Mouse (Mus musculus): ENCODE measurements around the gene Vmn2r117. TPM values are rescaled to one million over a fixed set of nuclear protein-coding genes. Genes with fewer than 3 reads are reported as not detected.
"Not testable (repeated sequence)": the region's sequence is repeated elsewhere in the genome, so short reads cannot be mapped to it uniquely, and the experiment has no call there.

Vmn2r117 gene
- total RNA-seq (2014; rRNA removed) (not detected in 2 replicates), polyA plus RNA-seq (2015; fragmentation: Nextera tagmentation; extraction: Ambion mirVana) (not detected in 2 replicates)

- WGBS = 52% methylated on average over 1 of the region's 1 CpGs
These were observed at the start of gene Vmn2r117 for GRCm38 (mm10) chr17:23479599-23479998. Vmn2r117 (minus strand) TSS chr17:23479699.

GRCm38 (mm10) chr17:23522941-23523732, 43.6 kb upstream of the Vmn2r117 start:
- ATAC-seq (ENCODE audit: low FRiP score); H3K27ac ChIP-seq (ENCODE audit: low read depth, low read length); H3K36me3 ChIP-seq (ENCODE audit: insufficient read depth, low read length); H3K4me2 ChIP-seq (ENCODE audit: low read depth, low read length, poor library complexity, severe bottlenecking); H3K9me3 ChIP-seq (ENCODE audit: low read length); H3K27me3 ChIP-seq (ENCODE audit: insufficient read depth, low read length); H3K9ac ChIP-seq (replicated peaks; ENCODE audit: low read length, poor library complexity, severe bottlenecking); H3K4me3 ChIP-seq (ENCODE audit: low read depth, low read length); DNase-seq (ENCODE audit: low spot score); H3K4me1 ChIP-seq (ENCODE audit: insufficient read depth, low read length): not testable (repeated sequence)
- 79% methylated on average over 30 of the region's 30 CpGs for WGBS

More at GRCm38 (mm10) chr17:23479599-23479998, at the start of gene Vmn2r117:
- not testable (repeated sequence) for H3K9ac ChIP-seq (replicated peaks; ENCODE audit: low read length, poor library complexity, severe bottlenecking); H3K4me2 ChIP-seq (ENCODE audit: low read depth, low read length, poor library complexity, severe bottlenecking); H3K4me1 ChIP-seq (ENCODE audit: insufficient read depth, low read length); H3K4me3 ChIP-seq (ENCODE audit: low read depth, low read length); H3K27me3 ChIP-seq (ENCODE audit: insufficient read depth, low read length); H3K9me3 ChIP-seq (ENCODE audit: low read length); ATAC-seq (ENCODE audit: low FRiP score); DNase-seq (ENCODE audit: low spot score); H3K36me3 ChIP-seq (ENCODE audit: insufficient read depth, low read length); H3K27ac ChIP-seq (ENCODE audit: low read depth, low read length)

GRCm38 (mm10) chr17:23518701-23519423, 39.4 kb upstream of the Vmn2r117 start:
- 73% methylated on average over 2 of the region's 2 CpGs for WGBS
- Histone ChIP-seq H3K9me3 (ENCODE audit: low read length) (peaks cover 4% of the 10 kb centered on the region), H3K27me3 (ENCODE audit: insufficient read depth, low read length) (no peaks in the 10 kb centered on the region), H3K9ac (replicated peaks; ENCODE audit: low read length, poor library complexity, severe bottlenecking) (no peak overlapping the region), H3K36me3 (ENCODE audit: insufficient read depth, low read length) (no peaks in the 10 kb centered on the region), H3K4me1 (ENCODE audit: insufficient read depth, low read length) (no peaks in the 10 kb centered on the region), H3K4me3 (ENCODE audit: low read depth, low read length) (no peak overlapping the region), H3K4me2 (ENCODE audit: low read depth, low read length, poor library complexity, severe bottlenecking) (no peak overlapping the region), H3K27ac (ENCODE audit: low read depth, low read length) (no peak overlapping the region)
- TF ChIP-seq CTCF (IDR thresholded peaks at IDR 0.05) = no peak
- peak; percentile 77 for ATAC-seq (ENCODE audit: low FRiP score)
- DNase-seq (ENCODE audit: low spot score) = no peak

- no peak overlapping the region for H3K9ac ChIP-seq (replicated peaks; ENCODE audit: low read length, poor library complexity, severe bottlenecking)
- no peaks in the 10 kb centered on the region for H3K36me3 ChIP-seq (ENCODE audit: insufficient read depth, low read length)
- no peak overlapping the region for H3K4me2 ChIP-seq (ENCODE audit: low read depth, low read length, poor library complexity, severe bottlenecking)
- DNase-seq (ENCODE audit: low spot score) = no peak
- ATAC-seq (ENCODE audit: low FRiP score) = 0 out of 2 replicates have a peak, but pooled peaks have one; percentile 23
- no peak overlapping the region for H3K4me3 ChIP-seq (ENCODE audit: low read depth, low read length)
- H3K9me3 ChIP-seq (ENCODE audit: low read length) = peaks cover 9% of the 10 kb centered on the region
- no peaks in the 10 kb centered on the region for H3K27me3 ChIP-seq (ENCODE audit: insufficient read depth, low read length)
- no peak overlapping the region for H3K27ac ChIP-seq (ENCODE audit: low read depth, low read length)
- no peaks in the 10 kb centered on the region for H3K4me1 ChIP-seq (ENCODE audit: insufficient read depth, low read length)
- TF ChIP-seq CTCF (IDR thresholded peaks at IDR 0.05) = no peak
- 73% methylated on average over 6 of the region's 6 CpGs for WGBS
These were observed 46.3 kb downstream of the Vmn2r117 start for GRCm38 (mm10) chr17:23433150-23433679.

Other genes with a start within 250 kb of the Vmn2r117 start
- gene Vmn2r114, start 167.2 kb downstream of the Vmn2r117 start, total RNA-seq (2014; rRNA removed) = not detected in 2 replicates
- not detected in 2 replicates for gene Vmn2r114, start 167.2 kb downstream of the Vmn2r117 start, polyA plus RNA-seq (2015; fragmentation: Nextera tagmentation; extraction: Ambion mirVana)
- not detected in 2 replicates for gene Vmn2r115, start 136.0 kb downstream of the Vmn2r117 start, total RNA-seq (2014; rRNA removed)
- not detected in 2 replicates for gene Vmn2r115, start 136.0 kb downstream of the Vmn2r117 start, polyA plus RNA-seq (2015; fragmentation: Nextera tagmentation; extraction: Ambion mirVana)
- gene Vmn2r116, start 95.1 kb downstream of the Vmn2r117 start, total RNA-seq (2014; rRNA removed) = not detected in 2 replicates
- not detected in 2 replicates for gene Vmn2r116, start 95.1 kb downstream of the Vmn2r117 start, polyA plus RNA-seq (2015; fragmentation: Nextera tagmentation; extraction: Ambion mirVana)
- 16.9 and 21.7 TPM in 2 replicates for gene Zfp213, start 84.5 kb upstream of the Vmn2r117 start, total RNA-seq (2014; rRNA removed)
- 10.0 and 10.7 TPM in 2 replicates for gene Zfp213, start 84.5 kb upstream of the Vmn2r117 start, polyA plus RNA-seq (2015; fragmentation: Nextera tagmentation; extraction: Ambion mirVana)
- 36.2 and 48.2 TPM in 2 replicates for gene Zfp13, start 119.8 kb upstream of the Vmn2r117 start, total RNA-seq (2014; rRNA removed)
- 23.3 and 26.3 TPM in 2 replicates for gene Zfp13, start 119.8 kb upstream of the Vmn2r117 start, polyA plus RNA-seq (2015; fragmentation: Nextera tagmentation; extraction: Ambion mirVana)
- not detected in 2 replicates for gene Zscan10, start 121.2 kb upstream of the Vmn2r117 start, total RNA-seq (2014; rRNA removed)
- gene Zscan10, start 121.2 kb upstream of the Vmn2r117 start, polyA plus RNA-seq (2015; fragmentation: Nextera tagmentation; extraction: Ambion mirVana) = not detected in 2 replicates
- 0.33 and 0.66 TPM in 2 replicates for gene Mmp25, start 165.6 kb upstream of the Vmn2r117 start, total RNA-seq (2014; rRNA removed)
- 0.98 and 1.0 TPM in 2 replicates for gene Mmp25, start 165.6 kb upstream of the Vmn2r117 start, polyA plus RNA-seq (2015; fragmentation: Nextera tagmentation; extraction: Ambion mirVana)
- not detected in 2 replicates for gene Bicdl2, start 180.8 kb upstream of the Vmn2r117 start, total RNA-seq (2014; rRNA removed)
- 0.10 TPM in 1 of 2 replicates, not detected in the other for gene Bicdl2, start 180.8 kb upstream of the Vmn2r117 start, polyA plus RNA-seq (2015; fragmentation: Nextera tagmentation; extraction: Ambion mirVana)
- 87.3 and 194 TPM in 2 replicates for gene Hcfc1r1, start 193.9 kb upstream of the Vmn2r117 start, total RNA-seq (2014; rRNA removed)
- 210 and 212 TPM in 2 replicates for gene Hcfc1r1, start 193.9 kb upstream of the Vmn2r117 start, polyA plus RNA-seq (2015; fragmentation: Nextera tagmentation; extraction: Ambion mirVana)
- gene Thoc6, start 194.2 kb upstream of the Vmn2r117 start, total RNA-seq (2014; rRNA removed) = 16.7 and 21.5 TPM in 2 replicates
- 21.1 and 23.2 TPM in 2 replicates for gene Thoc6, start 194.2 kb upstream of the Vmn2r117 start, polyA plus RNA-seq (2015; fragmentation: Nextera tagmentation; extraction: Ambion mirVana)
- 3.9 and 4.2 TPM in 2 replicates for gene Tnfrsf12a, start 197.8 kb upstream of the Vmn2r117 start, total RNA-seq (2014; rRNA removed)
- 3.3 TPM in 2 replicates for gene Tnfrsf12a, start 197.8 kb upstream of the Vmn2r117 start, polyA plus RNA-seq (2015; fragmentation: Nextera tagmentation; extraction: Ambion mirVana)
- 0.60 and 0.99 TPM in 2 replicates for gene Cldn6, start 199.6 kb upstream of the Vmn2r117 start, total RNA-seq (2014; rRNA removed)
- gene Cldn6, start 199.6 kb upstream of the Vmn2r117 start, polyA plus RNA-seq (2015; fragmentation: Nextera tagmentation; extraction: Ambion mirVana) = 0.31 and 0.56 TPM in 2 replicates
- gene Cldn9, start 204.3 kb upstream of the Vmn2r117 start, total RNA-seq (2014; rRNA removed) = 0.19 and 0.55 TPM in 2 replicates
- gene Cldn9, start 204.3 kb upstream of the Vmn2r117 start, polyA plus RNA-seq (2015; fragmentation: Nextera tagmentation; extraction: Ambion mirVana) = 0.25 TPM in 1 of 2 replicates, not detected in the other
- 0.19 TPM in 1 of 2 replicates, not detected in the other for gene 1520401A03Rik, start 243.1 kb upstream of the Vmn2r117 start, total RNA-seq (2014; rRNA removed)
- gene 1520401A03Rik, start 243.1 kb upstream of the Vmn2r117 start, polyA plus RNA-seq (2015; fragmentation: Nextera tagmentation; extraction: Ambion mirVana) = 0.15 TPM in 1 of 2 replicates, not detected in the other
- 18.3 and 18.4 TPM in 2 replicates for gene Pkmyt1, start 246.6 kb upstream of the Vmn2r117 start, total RNA-seq (2014; rRNA removed)
- gene Pkmyt1, start 246.6 kb upstream of the Vmn2r117 start, polyA plus RNA-seq (2015; fragmentation: Nextera tagmentation; extraction: Ambion mirVana) = 18.0 and 18.3 TPM in 2 replicates

Data from midbrain, postnatal 0 days (tissue).